Mouse (Mus musculus): ENCODE results near the gene Htr1f.

DNA sequence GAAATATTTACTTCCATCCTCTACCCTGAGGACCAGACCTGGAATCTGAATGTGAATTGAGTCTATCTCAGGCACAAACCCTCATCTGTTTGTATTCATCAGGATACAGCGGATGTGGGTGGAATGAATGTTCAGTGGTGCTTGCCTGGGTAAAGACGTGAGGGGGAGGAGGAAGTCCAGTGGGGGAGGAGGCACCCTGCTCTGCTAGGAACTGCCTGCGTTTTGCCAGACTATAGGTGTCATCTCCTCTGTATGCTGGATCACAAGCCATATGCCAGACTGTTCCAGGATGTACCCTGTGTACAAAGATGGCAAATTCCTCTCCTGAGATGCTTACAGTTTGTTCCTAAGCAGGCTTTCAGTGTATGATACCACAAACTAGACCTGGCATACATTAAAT lies 83.3 kb downstream of the Htr1f start:
- no peak for TF ChIP-seq CTCF (IDR thresholded peaks at IDR 0.05; ENCODE audit: control insufficient read depth, insufficient read depth, insufficient read length)
- no peak for TF ChIP-seq FOSL1 (IDR thresholded peaks at IDR 0.05; ENCODE audit: insufficient read depth, low read length, poor library complexity, severe bottlenecking)
- TF ChIP-seq CEBPB (IDR thresholded peaks at IDR 0.05; ENCODE audit: low read depth): no peak

All from C2C12 (cell line).